Mouse (Mus musculus): ENCODE data around the gene Srebf2. TPM values are rescaled to one million over a fixed set of nuclear protein-coding genes. Genes with fewer than 3 reads are reported as not detected.

The Srebf2 gene
- polyA plus RNA-seq, 1 experiment from 2014 or later, result 244 TPM

GRCm38 (mm10) chr15:82204680-82205371 lies 57.8 kb downstream of the Srebf2 start:
- H3K9ac ChIP-seq, result peak overlapping the region; percentile 4; the same call in 1 of the 2 replicates
- H3K4me2 ChIP-seq, result no peak overlapping the region
- no peak for ATAC-seq (ENCODE audit: low FRiP score)
- WGBS, result 66% methylated on average over 10 of the region's 10 CpGs
- no peak overlapping the region for H3K27ac ChIP-seq
- no peak overlapping the region for H3K4me3 ChIP-seq (replicated peaks)
- H3K36me3 ChIP-seq (replicated peaks), result peaks cover 66% of the 10 kb centered on the region
- peaks cover 35% of the 10 kb centered on the region for H3K4me1 ChIP-seq
- peaks cover 50% of the 10 kb centered on the region for H3K27me3 ChIP-seq
- no peaks in the 10 kb centered on the region for H3K9me3 ChIP-seq

- H3K9me3 ChIP-seq, result no peaks in the 10 kb centered on the region
- 0 out of 2 replicates have a peak overlapping the region, but pooled peaks have one; percentile 9 for H3K4me2 ChIP-seq
- 58% methylated on average over 9 of the region's 9 CpGs for WGBS
- no peak overlapping the region for H3K4me3 ChIP-seq (replicated peaks)
- peaks cover 67% of the 10 kb centered on the region for H3K27me3 ChIP-seq
- H3K27ac ChIP-seq, result no peak overlapping the region
- peaks cover 52% of the 10 kb centered on the region for H3K36me3 ChIP-seq (replicated peaks)
- ATAC-seq (ENCODE audit: low FRiP score), result 0 out of 2 replicates have a peak, but pooled peaks have one; percentile 21
- H3K4me1 ChIP-seq, result peaks cover 37% of the 10 kb centered on the region
- H3K9ac ChIP-seq, result no peak overlapping the region
These were observed 59.6 kb downstream of the Srebf2 start for GRCm38 (mm10) chr15:82206365-82207104.

GRCm38 (mm10) chr15:82207105-82207459 lies 60.1 kb downstream of the Srebf2 start:
- Histone ChIP-seq H3K27ac (no peak overlapping the region), H3K9me3 (no peaks in the 10 kb centered on the region), H3K4me2 (peak overlapping the region; percentile 9; the same call in 1 of the 2 replicates), H3K27me3 (peaks cover 73% of the 10 kb centered on the region), H3K4me1 (peaks cover 43% of the 10 kb centered on the region), H3K36me3 (replicated peaks) (peaks cover 46% of the 10 kb centered on the region), H3K4me3 (replicated peaks) (no peak overlapping the region), H3K9ac (no peak overlapping the region)
- WGBS, result 16% methylated on average over 34 of the region's 34 CpGs
- ATAC-seq (ENCODE audit: low FRiP score), result no peak

- peaks cover 40% of the 10 kb centered on the region for H3K36me3 ChIP-seq (replicated peaks)
- no peak overlapping the region; the same call in 1 of the 2 replicates for H3K4me2 ChIP-seq
- no peak overlapping the region for H3K9ac ChIP-seq
- no peak overlapping the region for H3K27ac ChIP-seq
- H3K27me3 ChIP-seq, result peaks cover 78% of the 10 kb centered on the region
- H3K9me3 ChIP-seq, result no peaks in the 10 kb centered on the region
- 13% methylated on average over 30 of the region's 30 CpGs for WGBS
- H3K4me1 ChIP-seq, result peaks cover 48% of the 10 kb centered on the region
- H3K4me3 ChIP-seq (replicated peaks), result no peak overlapping the region
- no peak for ATAC-seq (ENCODE audit: low FRiP score)
These were observed 60.7 kb downstream of the Srebf2 start for GRCm38 (mm10) chr15:82207504-82208219.

- ATAC-seq (ENCODE audit: low FRiP score), result no peak
- WGBS, result 87% methylated on average over 8 of the region's 8 CpGs
- H3K4me1 ChIP-seq, result peaks cover 50% of the 10 kb centered on the region
These were observed 61.3 kb downstream of the Srebf2 start for GRCm38 (mm10) chr15:82208307-82208706.

GRCm38 (mm10) chr15:82209295-82210050 lies 62.5 kb downstream of the Srebf2 start:
- Histone ChIP-seq H3K9me3 (no peaks in the 10 kb centered on the region), H3K36me3 (replicated peaks) (peaks cover 23% of the 10 kb centered on the region), H3K27ac (no peak overlapping the region), H3K4me3 (replicated peaks) (no peak overlapping the region), H3K27me3 (peaks cover 96% of the 10 kb centered on the region), H3K9ac (no peak overlapping the region), H3K4me2 (no peak overlapping the region), H3K4me1 (peaks cover 39% of the 10 kb centered on the region)
- ATAC-seq (ENCODE audit: low FRiP score), result no peak
- 78% methylated on average over 13 of the region's 13 CpGs for whole genome bisulfite sequencing

More at GRCm38 (mm10) chr15:82208307-82208706, 61.3 kb downstream of the Srebf2 start:
- Histone ChIP-seq H3K9me3 (no peaks in the 10 kb centered on the region), H3K4me3 (replicated peaks) (no peak overlapping the region), H3K9ac (no peak overlapping the region), H3K4me2 (no peak overlapping the region), H3K27me3 (peaks cover 85% of the 10 kb centered on the region), H3K27ac (no peak overlapping the region), H3K36me3 (replicated peaks) (peaks cover 34% of the 10 kb centered on the region)

- no peak for ATAC-seq (ENCODE audit: low FRiP score)
These were observed 63.8 kb downstream of the Srebf2 start for GRCm38 (mm10) chr15:82210801-82211200.

GRCm38 (mm10) chr15:82211281-82211680 lies 64.3 kb downstream of the Srebf2 start:
- Histone ChIP-seq H3K4me3 (replicated peaks) (peak overlapping the region; percentile 47), H3K9ac (0 out of 2 replicates have a peak overlapping the region, but pooled peaks have one; percentile 31), H3K4me1 (peaks cover 40% of the 10 kb centered on the region), H3K36me3 (replicated peaks) (peaks cover 5% of the 10 kb centered on the region), H3K9me3 (no peaks in the 10 kb centered on the region), H3K27ac (no peak overlapping the region), H3K27me3 (peaks cover 98% of the 10 kb centered on the region), H3K4me2 (peak overlapping the region; percentile 69)
- no peak for ATAC-seq (ENCODE audit: low FRiP score)
- 3% methylated on average over 11 of the region's 11 CpGs for WGBS

More at GRCm38 (mm10) chr15:82210801-82211200, 63.8 kb downstream of the Srebf2 start:
- Histone ChIP-seq H3K27ac (no peak overlapping the region), H3K4me2 (no peak overlapping the region), H3K4me3 (replicated peaks) (no peak overlapping the region), H3K9ac (no peak overlapping the region), H3K27me3 (peaks cover 98% of the 10 kb centered on the region), H3K9me3 (no peaks in the 10 kb centered on the region), H3K4me1 (peaks cover 39% of the 10 kb centered on the region), H3K36me3 (replicated peaks) (peaks cover 10% of the 10 kb centered on the region)
- 61% methylated on average over 1 of the region's 1 CpGs for WGBS

GRCm38 (mm10) chr15:82211911-82212751 lies 65.2 kb downstream of the Srebf2 start:
- under 1% methylated on average over 89 of the region's 112 CpGs for WGBS
- ATAC-seq (ENCODE audit: low FRiP score), result peak; percentile 30
- no peaks in the 10 kb centered on the region for H3K9me3 ChIP-seq
- H3K9ac ChIP-seq, result peak overlapping the region; percentile 31
- peak overlapping the region; percentile 69 for H3K4me2 ChIP-seq
- no peaks in the 10 kb centered on the region for H3K36me3 ChIP-seq (replicated peaks)
- peak overlapping the region; percentile 47 for H3K4me3 ChIP-seq (replicated peaks)
- H3K4me1 ChIP-seq, result peaks cover 40% of the 10 kb centered on the region
- H3K27ac ChIP-seq, result no peak overlapping the region
- peaks cover 98% of the 10 kb centered on the region for H3K27me3 ChIP-seq

- Histone ChIP-seq H3K36me3 (replicated peaks) (no peaks in the 10 kb centered on the region), H3K9me3 (no peaks in the 10 kb centered on the region), H3K27me3 (peaks cover 95% of the 10 kb centered on the region), H3K4me1 (peaks cover 36% of the 10 kb centered on the region), H3K27ac (no peak within 1 kb of the TSS), H3K9ac (peak within 1 kb of the TSS; percentile 31), H3K4me3 (replicated peaks) (peak within 1 kb of the TSS; percentile 47), H3K4me2 (peak within 1 kb of the TSS; percentile 69)
- ATAC-seq (ENCODE audit: low FRiP score), result peak; percentile 8; the same call in 1 of the 2 replicates
- WGBS, result 0% methylated on average over 26 of the region's 34 CpGs
These were observed 65.7 kb downstream of the Srebf2 start, which contains the start of gene Shisa8 for GRCm38 (mm10) chr15:82212752-82213063. TSS of gene Shisa8 (minus strand) at chr15:82212815.

GRCm38 (mm10) chr15:82213222-82213621 lies 66.2 kb downstream of the Srebf2 start:
- peaks cover 35% of the 10 kb centered on the region for H3K4me1 ChIP-seq
- no peak for ATAC-seq (ENCODE audit: low FRiP score)
- WGBS, result 9% methylated on average over 4 of the region's 4 CpGs
- no peaks in the 10 kb centered on the region for H3K36me3 ChIP-seq (replicated peaks)
- no peak overlapping the region; the same call in 1 of the 2 replicates for H3K4me3 ChIP-seq (replicated peaks)
- no peak overlapping the region for H3K9ac ChIP-seq
- peaks cover 90% of the 10 kb centered on the region for H3K27me3 ChIP-seq
- H3K27ac ChIP-seq, result no peak overlapping the region
- H3K4me2 ChIP-seq, result peak overlapping the region; percentile 69; the same call in 1 of the 2 replicates
- no peaks in the 10 kb centered on the region for H3K9me3 ChIP-seq

Data from forebrain, embryonic 12.5 days (tissue).